Mouse (Mus musculus): Measurements from ENCODE around the gene Sgms2.

The Sgms2 gene

GRCm38 (mm10) chr3:131491361-131491925 lies at the start of gene Sgms2:
Gene Sgms2 (minus strand): TSS chr3:131491411.
- no peak for DNase-seq

GRCm38 (mm10) chr3:131525229-131525628 lies 34.0 kb upstream of the Sgms2 start:
- DNase-seq = no peak

- DNase-seq = peak; percentile 66
These were observed 33.6 kb upstream of the Sgms2 start for GRCm38 (mm10) chr3:131524779-131525178.

GRCm38 (mm10) chr3:131524210-131524609 lies 33.0 kb upstream of the Sgms2 start:
- no peak for DNase-seq

- no peak for DNase-seq
These were observed 32.5 kb upstream of the Sgms2 start for GRCm38 (mm10) chr3:131523749-131524148.

GRCm38 (mm10) chr3:131522243-131522642 lies 31.0 kb upstream of the Sgms2 start:
- DNase-seq = peak; percentile 54

GRCm38 (mm10) chr3:131521206-131521605 lies 30.0 kb upstream of the Sgms2 start:
- no peak for DNase-seq

- peak; percentile 9 for DNase-seq
These were observed 26.5 kb upstream of the Sgms2 start for GRCm38 (mm10) chr3:131517756-131518155.

- DNase-seq = peak; percentile 75
These were observed 25.3 kb upstream of the Sgms2 start for GRCm38 (mm10) chr3:131516332-131516999.

- peak; percentile 25 for DNase-seq
These were observed 20.4 kb upstream of the Sgms2 start for GRCm38 (mm10) chr3:131511616-131512015.

GRCm38 (mm10) chr3:131508024-131508423 lies 16.8 kb upstream of the Sgms2 start:
- no peak for DNase-seq

- no peak for DNase-seq
These were observed 13.5 kb upstream of the Sgms2 start for GRCm38 (mm10) chr3:131504595-131505223.

- DNase-seq = no peak
These were observed 10.6 kb upstream of the Sgms2 start for GRCm38 (mm10) chr3:131501677-131502370.

GRCm38 (mm10) chr3:131499651-131500050 lies 8.4 kb upstream of the Sgms2 start:
- DNase-seq = no peak

- no peak for DNase-seq
These were observed 5.4 kb upstream of the Sgms2 start for GRCm38 (mm10) chr3:131496506-131497122.

GRCm38 (mm10) chr3:131495076-131495475 lies 3.9 kb upstream of the Sgms2 start:
- DNase-seq = no peak

- no peak for DNase-seq
These were observed 2.0 kb upstream of the Sgms2 start for GRCm38 (mm10) chr3:131493194-131493593.

GRCm38 (mm10) chr3:131491980-131492379 lies 769 bp upstream of the Sgms2 start:
- DNase-seq = no peak

GRCm38 (mm10) chr3:131490143-131490908 lies 885 bp downstream of the Sgms2 start:
- peak; percentile 80 for DNase-seq

- peak; percentile 74 for DNase-seq
These were observed 1.5 kb downstream of the Sgms2 start for GRCm38 (mm10) chr3:131489657-131490142.

GRCm38 (mm10) chr3:131488969-131489368 lies 2.2 kb downstream of the Sgms2 start:
- no peak for DNase-seq

- no peak for DNase-seq
These were observed 2.8 kb downstream of the Sgms2 start for GRCm38 (mm10) chr3:131488403-131488802.
